Mouse (Mus musculus) liver, embryonic 14 days (tissue): ENCODE data around the gene Rhpn2. TPM values are rescaled to one million over a fixed set of nuclear protein-coding genes. Genes with fewer than 3 reads are reported as not detected.

ENCODE experiments used
- polyA plus RNA-seq: library from polyadenylated mRNA; depleted of rRNA; stranded (reverse); fragments of >200 nt; gene quantifications from 2 replicates; pipeline ENCODE4 v1.2.3, GENCODE M21; 2012; rRNA removed

The Rhpn2 gene
- 3.2 and 3.3 TPM in 2 replicates for polyA plus RNA-seq

GRCm38 (mm10) chr7:35333692-35334526, at the start of gene Rhpn2:
TSS of gene Rhpn2 (plus strand) at chr7:35334170.

GRCm38 (mm10) chr7:35317729-35318609, 16.0 kb upstream of the Rhpn2 start, which contains the start of gene Gpatch1:
TSS of gene Gpatch1 (minus strand) at chr7:35318440.

GRCm38 (mm10) chr7:35396542-35397168, 62.7 kb downstream of the Rhpn2 start, which contains the start of the genes Faap24 and Cep89:
TSS of gene Faap24 (minus strand) at chr7:35396836.
TSS of gene Cep89 (plus strand) at chr7:35397035.

Other genes starting within 250 kb of the Rhpn2 start
- gene Cebpa, start 214.9 kb upstream of the Rhpn2 start, polyA plus RNA-seq = 13.2 and 16.0 TPM in 2 replicates
- 0.29 and 0.31 TPM in 2 replicates for gene Slc7a10, start 147.8 kb upstream of the Rhpn2 start, polyA plus RNA-seq
- 0.70 and 0.83 TPM in 2 replicates for gene Lrp3, start 118.7 kb upstream of the Rhpn2 start, polyA plus RNA-seq
- 4.0 TPM in 2 replicates for gene Gpatch1, start 15.7 kb upstream of the Rhpn2 start, polyA plus RNA-seq
- gene Faap24, start 62.7 kb downstream of the Rhpn2 start, polyA plus RNA-seq = 7.1 and 8.5 TPM in 2 replicates
- 12.1 and 12.5 TPM in 2 replicates for gene Cep89, start 62.9 kb downstream of the Rhpn2 start, polyA plus RNA-seq
- gene Slc7a9, start 114.6 kb downstream of the Rhpn2 start, polyA plus RNA-seq = 1.3 and 1.8 TPM in 2 replicates
- 0.06 and 0.08 TPM in 2 replicates for gene Tdrd12, start 203.6 kb downstream of the Rhpn2 start, polyA plus RNA-seq
- 55.3 and 58.6 TPM in 2 replicates for gene Nudt19, start 222.1 kb downstream of the Rhpn2 start, polyA plus RNA-seq